Mouse (Mus musculus): ENCODE measurements at regions not wholly inside any gene's neighbourhood (a gene's known extent, or its start where the extent isn't known, plus 50 kb on each side); places are given as distances from the start of the nearest gene placed in this dataset.

DNA sequence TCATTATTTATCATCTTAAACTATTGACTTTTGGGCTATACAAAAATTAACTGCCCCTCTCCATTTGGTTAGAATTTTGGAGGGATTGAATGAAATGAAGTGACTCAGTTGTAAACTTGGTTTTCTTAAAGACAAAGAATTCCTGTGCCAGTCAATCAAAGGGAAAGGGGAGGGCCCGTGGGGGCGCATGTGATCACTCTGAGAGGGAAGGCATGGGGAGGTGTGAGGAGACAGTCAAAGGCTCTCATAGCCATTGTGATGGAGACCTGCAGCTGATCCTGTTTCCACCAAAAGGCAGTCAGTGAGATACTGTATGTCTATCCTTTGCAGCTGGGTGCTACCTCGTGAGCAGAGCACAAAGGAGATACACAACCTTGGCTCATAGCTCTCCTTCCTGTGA is 156.6 kb upstream of the Slc24a2 start:
- DNase-seq (ENCODE audit: low spot score in 2 of 2) = no peak

DNA sequence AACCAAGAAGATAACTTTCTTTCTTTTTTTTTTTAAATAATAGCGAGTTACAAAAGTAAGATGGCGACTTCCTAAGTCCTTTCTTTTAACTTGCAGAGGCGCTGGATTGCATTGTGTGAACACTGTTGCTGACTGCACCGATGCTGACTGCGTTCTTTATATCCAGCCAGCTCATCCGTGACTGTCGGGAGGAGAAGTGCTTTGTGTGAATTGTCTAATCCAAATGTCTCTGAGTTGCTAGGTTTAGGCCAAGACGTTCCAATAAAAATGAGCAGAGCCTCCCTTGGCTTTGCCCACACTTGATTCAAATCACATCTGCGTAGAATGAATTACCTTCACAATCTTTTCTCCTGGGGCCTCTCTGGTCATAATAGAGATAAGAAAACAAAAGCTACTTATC is 156.0 kb upstream of the Slc24a2 start:
- DNase-seq (ENCODE audit: low spot score in 2 of 2) = no peak

DNA sequence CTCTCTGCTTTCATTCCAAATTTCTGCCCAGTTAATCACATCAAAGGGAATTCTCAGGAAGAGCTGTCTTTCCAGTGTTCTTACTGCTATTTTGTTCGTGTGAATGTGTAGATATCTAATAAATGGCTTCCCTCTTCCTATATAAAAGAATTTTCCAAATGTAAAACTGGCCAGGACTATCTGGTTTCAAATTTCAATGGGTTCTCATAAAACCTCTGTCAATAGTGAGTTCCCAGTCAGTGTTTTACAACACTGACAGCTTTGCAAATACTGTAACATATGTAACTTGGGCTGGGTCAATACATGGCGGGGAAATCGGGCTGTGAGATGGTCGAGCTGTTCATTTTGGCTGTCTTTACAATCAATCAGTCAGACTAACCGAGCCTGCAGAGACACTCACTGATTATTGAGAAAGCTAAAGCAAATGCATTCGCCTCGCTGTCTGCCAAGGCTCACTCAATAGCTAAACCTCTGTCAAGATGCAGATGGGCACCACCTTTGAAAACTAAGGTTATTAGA is 155.0 kb upstream of the Slc24a2 start:
- DNase-seq (ENCODE audit: low spot score in 2 of 2) = no peak

DNA sequence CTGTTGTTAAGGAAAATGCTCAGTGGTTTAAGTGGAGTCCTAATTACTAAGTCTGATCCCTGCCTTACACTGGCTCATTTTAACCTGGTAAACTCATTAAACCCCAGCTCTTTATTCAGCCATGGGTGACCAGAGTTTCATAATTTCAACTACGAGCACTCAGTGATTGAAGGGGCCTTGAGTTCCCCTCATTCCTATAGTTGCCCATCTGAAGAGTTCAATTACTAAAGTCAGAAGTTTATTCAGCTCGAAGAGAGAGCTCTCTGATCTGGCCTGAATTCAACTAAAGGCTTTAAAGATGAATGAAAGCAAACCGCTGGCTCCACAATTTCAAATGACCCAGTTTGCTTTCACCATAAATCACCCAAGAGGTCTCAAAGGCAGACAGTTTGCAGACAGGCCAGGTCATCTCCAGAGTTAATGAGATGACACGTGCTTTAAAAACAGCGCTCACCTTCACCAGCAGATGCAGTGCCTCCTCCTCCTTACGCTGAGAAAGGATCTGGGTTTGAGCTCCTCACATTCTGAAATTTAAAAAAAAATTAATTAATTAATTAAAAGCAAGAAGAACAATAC is 154.3 kb upstream of the Slc24a2 start:
- DNase-seq (ENCODE audit: low spot score in 2 of 2) = no peak

DNA sequence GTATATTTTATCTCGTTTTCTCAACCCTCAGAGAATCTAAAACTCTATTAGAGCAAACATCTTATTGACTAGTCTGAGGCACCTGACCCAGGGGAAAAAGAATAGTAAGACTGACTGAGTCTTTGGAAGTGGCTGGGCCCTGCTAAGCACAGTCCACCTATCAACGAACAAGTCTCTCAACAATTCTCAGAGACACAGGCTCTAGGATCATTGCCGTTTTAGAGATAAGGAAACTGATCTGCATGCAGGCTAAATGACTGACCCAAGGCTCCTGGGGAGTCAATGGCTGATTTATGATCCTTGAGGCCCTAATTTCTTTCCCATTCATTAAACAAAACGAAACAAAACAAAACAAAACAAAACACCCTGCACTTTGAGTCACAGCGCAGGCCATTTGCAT is 150.4 kb upstream of the Slc24a2 start:
- DNase-seq (ENCODE audit: low spot score in 2 of 2) = no peak

DNA sequence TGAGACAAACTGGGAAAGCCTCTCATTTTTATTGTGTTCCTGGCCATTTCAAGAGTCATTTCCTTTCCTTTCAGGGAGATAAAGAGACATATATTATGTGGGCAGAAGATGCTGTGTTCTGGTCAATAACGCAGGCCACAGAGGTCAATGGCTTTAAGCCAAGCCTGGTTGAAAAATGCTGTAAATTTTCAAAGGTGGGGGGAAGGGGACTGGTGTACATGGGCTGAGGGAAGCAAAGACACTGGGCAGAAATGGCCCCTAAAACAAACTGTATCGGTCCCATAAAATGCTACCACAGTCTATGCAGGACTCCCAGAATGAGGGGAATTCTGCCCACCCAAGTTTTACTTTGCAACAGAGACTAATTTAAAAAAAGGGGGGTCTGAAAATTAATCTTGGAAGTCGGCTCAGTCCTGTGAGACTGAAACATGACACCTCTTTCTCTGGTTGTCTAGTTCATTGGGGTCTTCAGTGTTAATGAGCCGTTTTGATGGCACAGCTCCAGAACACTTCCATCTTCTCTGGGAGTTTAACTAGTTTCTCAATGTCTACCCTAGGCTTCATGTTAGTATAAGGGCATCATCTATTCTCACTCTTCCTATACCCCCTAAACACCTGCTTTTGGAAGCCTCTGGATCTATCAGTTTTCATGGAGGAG is 149.4 kb upstream of the Slc24a2 start:
- no peak for DNase-seq (ENCODE audit: low spot score in 2 of 2)

DNA sequence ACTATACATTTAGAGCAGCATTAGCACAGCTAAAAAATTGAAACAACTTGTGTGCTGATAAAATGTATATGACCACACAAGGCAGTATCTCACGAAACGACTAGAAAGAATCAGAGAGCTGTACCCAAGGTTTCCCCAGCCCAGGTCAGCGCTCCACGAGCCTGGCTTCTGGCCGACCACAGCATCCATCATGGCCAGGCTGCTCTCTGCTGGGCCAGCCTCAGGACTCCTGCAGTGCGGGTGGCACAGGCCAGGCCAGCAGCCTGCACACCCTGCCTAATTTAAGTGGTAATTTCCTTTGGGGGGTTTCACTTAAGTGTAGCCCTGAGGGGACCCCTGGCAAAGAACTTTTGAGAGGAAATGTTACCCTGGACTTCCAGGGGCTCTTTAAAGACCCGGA is 141.7 kb upstream of the Slc24a2 start:
- no peak for DNase-seq (ENCODE audit: low spot score in 2 of 2)

DNA sequence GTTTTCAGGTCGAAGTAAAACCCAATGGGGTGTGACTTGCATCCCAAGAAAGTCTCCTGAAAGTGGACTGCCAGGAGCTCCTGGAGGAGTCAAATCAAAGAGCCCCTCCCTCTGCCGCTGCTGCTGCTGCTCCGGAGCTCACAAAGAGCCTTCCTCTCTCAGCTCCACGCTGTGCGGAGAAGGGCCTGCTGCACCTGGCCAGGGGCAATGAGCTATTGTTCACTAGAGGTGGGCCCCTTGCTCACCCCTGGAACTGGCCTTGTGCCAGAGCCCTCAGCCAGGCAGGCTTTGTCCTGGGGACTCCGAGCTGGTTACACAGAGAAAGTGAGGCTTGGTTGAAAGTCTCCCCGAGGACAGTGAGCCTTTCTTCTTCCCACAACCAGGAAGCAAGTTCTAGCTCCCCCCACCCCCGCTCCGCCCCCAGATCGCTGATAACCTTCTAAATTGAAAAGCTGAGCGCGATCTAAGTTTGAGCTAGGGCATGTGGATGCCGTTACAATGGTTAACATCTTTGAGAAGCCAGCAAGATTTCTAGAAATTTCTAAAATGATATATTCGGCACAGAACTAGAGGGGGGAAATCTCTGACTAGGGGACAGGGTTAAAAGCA is 139.5 kb upstream of the Slc24a2 start:
- no peak for DNase-seq (ENCODE audit: low spot score in 2 of 2)

DNA sequence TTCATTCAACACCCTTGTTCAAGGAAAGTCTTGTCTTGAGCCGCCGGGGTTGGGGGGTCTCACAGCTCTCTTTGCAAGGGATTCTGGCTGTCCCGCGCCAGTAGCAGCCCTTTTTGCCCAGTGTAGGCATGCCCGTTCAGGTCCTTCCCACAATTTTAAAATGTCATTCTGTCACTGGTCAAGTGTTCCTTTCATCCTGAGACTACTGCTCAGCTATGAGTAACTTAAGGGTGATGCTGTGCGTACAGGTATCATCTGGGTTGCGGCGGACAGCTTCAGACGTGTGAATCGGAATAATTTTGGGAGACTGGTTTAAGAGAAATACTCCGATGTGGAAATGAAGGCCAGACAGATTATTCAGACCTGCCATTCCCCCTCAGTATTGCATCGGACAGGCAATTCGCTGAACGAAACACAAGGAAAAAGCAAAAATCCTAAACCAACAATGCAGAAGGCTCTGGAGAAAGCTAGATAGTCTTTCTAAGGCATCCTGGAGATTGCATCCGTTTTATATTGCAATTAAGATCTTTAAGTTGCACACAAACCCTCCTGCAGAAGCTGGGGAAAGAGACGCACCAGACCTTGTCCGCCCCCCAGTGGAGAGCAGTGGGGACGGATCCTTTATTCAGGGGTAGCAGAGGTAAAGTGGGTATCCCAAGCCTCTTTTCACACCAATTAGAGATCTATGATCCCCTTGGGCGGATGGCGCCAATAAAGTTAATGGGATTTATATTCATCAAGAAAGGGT is 138.3 kb upstream of the Slc24a2 start:
- DNase-seq (ENCODE audit: low spot score in 2 of 2) = peak; percentile 24 to 58

DNA sequence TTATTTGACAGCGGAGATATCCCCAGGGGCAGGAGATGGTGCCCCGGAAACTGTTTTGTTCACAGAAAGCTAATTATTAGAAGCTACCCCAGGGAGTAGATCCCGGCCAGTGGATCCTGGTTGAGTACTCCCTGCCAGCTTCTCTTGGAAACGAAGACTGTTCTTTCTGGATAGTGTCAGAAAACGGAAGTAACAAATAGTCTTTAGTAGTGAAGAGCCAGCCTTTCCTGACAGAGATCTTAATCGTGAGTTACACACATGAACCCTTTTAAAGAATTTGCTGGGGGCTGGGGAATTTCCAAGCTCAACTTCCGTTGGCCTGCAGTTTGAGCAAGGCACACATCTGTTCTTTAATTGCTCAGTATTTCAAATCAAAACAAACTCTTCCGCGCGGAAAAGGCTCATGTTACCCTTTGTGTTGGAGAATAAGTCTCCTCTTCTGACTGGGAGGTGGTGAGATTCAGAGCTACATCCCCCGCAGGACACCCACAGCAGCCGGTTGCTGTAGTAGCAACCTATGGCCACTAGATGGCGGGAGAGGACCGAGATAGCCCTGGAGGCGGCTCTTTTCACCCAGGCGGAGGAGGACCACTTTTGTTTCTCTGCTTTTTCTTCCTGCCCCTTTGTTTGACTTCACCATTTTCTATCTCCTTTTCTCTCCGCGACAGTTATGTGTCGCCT is 137.6 kb upstream of the Slc24a2 start:
- peak; percentile 66 to 79 for DNase-seq (ENCODE audit: low spot score in 2 of 2)

DNA sequence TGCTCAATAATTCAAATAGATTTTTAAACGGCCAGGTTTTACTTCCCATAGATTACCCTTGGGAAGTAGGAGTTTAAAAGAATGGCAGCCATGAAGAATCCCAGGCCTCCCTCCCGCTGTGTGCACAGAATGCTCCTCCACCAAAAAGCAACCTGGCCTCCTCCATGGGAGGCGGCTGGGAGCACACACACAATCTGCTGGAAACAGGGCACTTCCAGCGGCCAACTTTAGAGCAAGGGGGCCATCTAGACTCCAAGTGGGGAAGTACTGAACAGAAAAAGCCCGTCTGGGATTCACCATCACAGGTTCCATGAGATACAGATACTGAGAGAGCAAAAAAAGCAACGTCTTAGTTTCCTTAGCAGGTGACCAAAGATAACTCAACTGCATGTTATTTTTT is 131.9 kb upstream of the Slc24a2 start:
- peak; percentile 22 to 35 for DNase-seq (ENCODE audit: low spot score in 2 of 2)

DNA sequence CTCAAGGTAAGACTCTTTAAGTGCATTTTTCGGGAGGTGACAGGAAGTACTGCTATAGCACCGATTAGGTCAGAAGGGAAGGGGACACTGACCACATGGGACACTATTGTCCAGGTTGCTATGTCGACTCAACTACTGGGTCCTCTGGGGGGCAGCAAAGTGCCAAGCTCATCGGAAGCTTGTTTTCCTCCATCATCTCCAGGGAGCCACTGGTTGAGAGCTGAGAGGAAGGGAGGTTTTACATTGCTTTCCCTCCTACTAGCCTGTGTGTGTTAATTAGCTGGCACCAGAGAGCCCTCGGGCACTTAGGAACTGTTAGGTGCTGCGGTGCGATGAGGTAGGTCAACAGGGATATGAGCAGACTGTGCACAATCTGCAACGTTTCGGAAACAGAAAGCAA is 129.2 kb upstream of the Slc24a2 start:
- DNase-seq (ENCODE audit: low spot score in 2 of 2) = peak in 1 of 2 experiments; percentile 25

DNA sequence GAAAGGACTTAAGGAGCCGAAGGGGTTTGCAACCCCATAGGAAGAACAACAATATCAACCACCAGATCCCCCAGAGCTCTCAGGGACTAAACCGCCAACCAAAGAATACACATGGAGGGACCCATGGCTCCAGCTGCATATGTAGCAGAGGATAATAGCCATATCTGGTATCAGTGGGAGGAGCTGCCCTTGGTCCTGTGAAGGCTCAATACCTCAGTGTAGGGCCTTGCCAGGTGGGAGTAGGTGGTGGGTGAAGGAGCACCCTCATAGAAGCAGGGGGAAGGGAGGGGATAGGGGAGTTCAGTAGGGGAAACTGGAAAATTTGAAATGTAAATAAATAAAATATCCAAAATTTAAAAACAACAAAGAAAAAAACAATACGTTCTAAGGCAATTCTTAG is 128.7 kb upstream of the Slc24a2 start:
- no peak for DNase-seq (ENCODE audit: low spot score in 2 of 2)

DNA sequence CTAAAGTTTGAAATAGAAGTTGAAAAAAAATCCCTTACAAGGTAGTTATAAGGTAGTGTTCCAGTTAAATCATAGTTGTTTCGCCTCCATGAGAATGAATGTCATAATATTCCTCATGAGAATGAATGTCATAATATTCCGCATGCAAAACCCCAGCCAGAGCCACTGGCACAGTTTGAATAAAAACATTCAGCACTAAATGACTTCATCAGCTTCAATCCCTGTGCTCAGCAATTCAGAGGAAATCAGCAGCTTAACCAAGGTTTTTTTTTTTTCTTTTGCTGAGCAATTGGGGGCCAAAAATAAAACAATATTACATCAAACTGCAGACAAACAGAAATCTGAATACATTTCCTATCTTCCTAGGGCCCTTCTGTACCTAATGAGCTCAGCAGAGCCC is 102.7 kb upstream of the Slc24a2 start:
- DNase-seq (ENCODE audit: low spot score in 2 of 2) = no peak

DNA sequence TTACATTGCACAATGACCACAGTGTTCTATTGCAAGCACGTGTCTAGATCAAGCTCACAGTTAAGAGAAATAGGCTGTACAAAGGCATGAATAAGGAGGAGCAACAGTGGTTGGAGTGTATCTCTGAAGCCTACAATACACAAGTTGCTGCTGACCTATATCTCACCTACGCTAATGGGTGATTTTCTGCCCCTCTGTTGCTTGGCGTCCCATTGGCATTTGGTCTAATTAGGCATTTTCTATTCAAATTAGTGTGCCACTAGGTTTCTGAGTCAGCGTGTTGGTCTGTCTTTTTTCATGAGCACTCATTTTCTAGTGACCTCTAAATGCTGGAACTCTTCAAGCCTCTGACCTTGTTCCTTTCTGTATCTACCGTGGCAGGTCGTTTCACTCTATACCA is 98.9 kb upstream of the Slc24a2 start:
- DNase-seq (ENCODE audit: low spot score in 2 of 2) = no peak

DNA sequence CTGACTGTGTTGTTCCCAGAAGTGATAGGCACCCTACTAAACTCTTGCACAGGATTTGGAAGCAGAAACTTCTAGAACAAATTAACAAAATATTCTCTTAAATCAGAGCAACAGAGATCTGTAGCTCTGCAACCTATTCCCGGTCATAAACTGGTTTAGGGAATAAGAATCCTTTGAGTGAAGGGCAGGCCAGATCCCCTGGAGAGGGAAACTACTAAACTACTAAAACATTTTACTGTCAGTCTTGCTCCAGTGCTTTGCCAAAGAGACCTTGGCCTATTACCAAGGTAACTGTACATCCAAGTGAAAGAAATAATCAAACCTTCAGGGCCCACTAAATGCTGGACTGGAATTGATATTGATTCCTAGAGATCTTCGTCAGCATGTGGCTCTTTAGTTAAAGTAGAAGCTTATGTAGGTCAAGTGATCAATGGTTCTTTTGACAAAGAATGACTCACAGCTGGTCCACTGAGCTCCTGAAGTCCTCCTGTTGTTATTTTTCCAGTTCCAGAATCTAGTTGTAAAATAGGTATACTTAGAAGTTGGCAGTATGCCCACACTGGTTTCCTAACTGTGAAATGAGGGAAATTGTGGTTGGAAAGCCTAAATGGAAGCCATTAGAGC is 91.6 kb upstream of the Slc24a2 start:
- no peak for DNase-seq (ENCODE audit: low spot score in 2 of 2)

DNA sequence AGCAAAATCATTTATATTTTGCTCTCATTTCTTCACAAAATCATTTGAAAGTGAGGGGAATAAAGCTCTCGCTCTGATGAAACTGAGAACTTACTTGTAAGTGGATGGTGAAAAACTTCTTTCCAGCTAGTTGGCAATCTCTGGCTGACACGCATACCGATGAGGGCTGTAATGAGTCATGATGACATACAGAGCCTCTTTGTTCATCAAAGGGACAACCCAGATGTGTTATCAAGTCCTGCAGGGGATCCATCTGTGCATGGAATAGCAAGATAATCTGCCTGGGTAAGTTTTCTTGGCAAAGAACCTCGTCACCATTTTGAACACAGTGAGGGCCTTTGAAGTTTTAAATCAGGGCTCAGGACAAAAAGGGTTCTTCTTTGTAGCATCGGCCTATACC is 67.9 kb upstream of the Slc24a2 start:
- no peak for DNase-seq (ENCODE audit: low spot score in 2 of 2)

DNA sequence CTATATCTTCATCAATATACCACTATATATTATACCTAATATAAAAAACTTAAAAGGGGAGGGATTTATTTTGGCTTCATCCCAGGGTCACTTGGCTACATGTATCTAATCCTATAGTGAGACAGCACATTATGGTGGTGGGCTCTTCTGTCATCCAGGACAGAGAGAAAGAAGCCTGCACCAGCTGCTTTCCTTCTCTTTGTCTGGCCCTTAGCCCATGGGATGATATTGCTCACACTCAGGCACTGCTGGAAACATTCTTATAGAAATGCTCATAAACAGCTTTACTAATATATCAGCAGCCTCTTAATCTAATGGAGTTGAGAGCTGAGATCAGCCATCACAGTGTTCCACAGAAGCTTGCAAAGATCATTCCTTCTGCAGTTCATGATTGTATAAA is 64.3 kb upstream of the Slc24a2 start:
- no peak for DNase-seq (ENCODE audit: low spot score in 2 of 2)
